Mouse (Mus musculus) liver, postnatal 0 days (tissue): ENCODE measurements at regions not wholly inside any gene's neighbourhood (a gene's known extent, or its start where the extent isn't known, plus 50 kb on each side); places are given as distances from the start of the nearest gene placed in this dataset.

Experiments used
- ATAC-seq: fragments of 200-750 bp; cut with Nextera tagmentation; 2 replicates; pipeline ENCODE4 v1.8.0; 2017; ENCODE audit warnings: mild to moderate bottlenecking, moderate library complexity
- DNase-seq: peaks from one replicate; pipeline ENCODE4 v3.0.0-alpha.2; 2016
- H3K27ac ChIP-seq: fragments of 300-500 bp; sonication (generic); 2 replicates; pipeline ENCODE4 v1.5.1; 2014; ENCODE audit warnings: antibody characterized with exemption, moderate library complexity, mild to moderate bottlenecking, low read depth
- H3K27me3 ChIP-seq: fragments of 300-500 bp; sonication (generic); 2 replicates; pipeline ENCODE4 v1.6.1; 2014; ENCODE audit warnings: low read length, control low read depth, mixed read lengths; ENCODE audit not compliant: insufficient read depth
- H3K36me3 ChIP-seq: fragments of 300-500 bp; sonication (generic); replicated peaks from 2 replicates; pipeline ENCODE4 v1.6.1; 2014; ENCODE audit warnings: mild to moderate bottlenecking, control low read depth, low read length, moderate library complexity, mixed read lengths; ENCODE audit not compliant: insufficient read depth
- H3K4me1 ChIP-seq: fragments of 300-500 bp; sonication (generic); 2 replicates; pipeline ENCODE4 v1.6.1; 2014; ENCODE audit warnings: antibody characterized with exemption, mild to moderate bottlenecking, control low read depth; ENCODE audit not compliant: insufficient read depth
- H3K4me2 ChIP-seq: fragments of 300-500 bp; sonication (generic); 2 replicates; pipeline ENCODE4 v1.6.1; 2014; ENCODE audit warnings: low read depth, mild to moderate bottlenecking, low read length, moderate library complexity, mixed read lengths
- H3K4me3 ChIP-seq: fragments of 300-500 bp; sonication (generic); 2 replicates; pipeline ENCODE4 v1.5.1; 2014; ENCODE audit warnings: low read depth, low read length
- H3K9ac ChIP-seq: fragments of 300-500 bp; sonication (generic); replicated peaks from 2 replicates; pipeline ENCODE4 v1.6.1; 2014; ENCODE audit warnings: mild to moderate bottlenecking, moderate library complexity
- H3K9me3 ChIP-seq: fragments of 300-500 bp; sonication (generic); 2 replicates; pipeline ENCODE4 v1.6.1; 2016; ENCODE audit warnings: mild to moderate bottlenecking, control low read depth, low read length, mixed read lengths
- CTCF ChIP-seq: sonication (generic); IDR thresholded peaks from 2 replicates; pipeline ENCODE4 v1.5.1; 2016; ENCODE audit warnings: antibody characterized with exemption, low read depth
- EP300 ChIP-seq: IDR thresholded peaks from 2 replicates; pipeline ENCODE4 v1.6.1; 2016; ENCODE audit warnings: antibody characterized with exemption, low read depth, mild to moderate bottlenecking
- WGBS: fragments of 180-500 bp; shearing (Covaris S2); extraction: QIAGEN DNeasy Blood & Tissue Kit; methylation state at CpG from one replicate; pipeline ENCODE4 v1.1.7; 2014; ENCODE audit not compliant: insufficient replicate concordance; 5-methylcytosine and 5-hydroxymethylcytosine counted together

DNA sequence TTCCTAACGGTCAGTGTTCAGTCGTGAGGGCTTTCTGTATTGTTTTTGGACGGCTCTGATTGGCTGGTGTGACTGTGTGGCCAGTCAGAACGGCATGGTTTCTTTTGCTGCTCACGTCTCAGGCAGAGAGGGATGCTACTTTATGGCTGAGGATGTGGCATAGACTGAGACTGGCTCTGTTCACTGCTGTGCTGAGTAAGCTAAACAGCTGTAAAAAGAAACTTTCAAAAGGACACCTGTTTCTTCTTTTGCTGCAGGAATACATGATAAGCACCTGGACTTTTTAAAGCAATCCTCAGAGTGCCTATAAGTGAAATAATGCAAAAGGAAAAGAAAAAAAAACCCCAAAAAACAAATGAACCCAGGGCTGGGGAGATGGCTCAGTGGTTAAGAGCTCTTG, 113.7 kb upstream of the Klf14 start:
- TF ChIP-seq CTCF (no peak), EP300 (no peak)

DNA sequence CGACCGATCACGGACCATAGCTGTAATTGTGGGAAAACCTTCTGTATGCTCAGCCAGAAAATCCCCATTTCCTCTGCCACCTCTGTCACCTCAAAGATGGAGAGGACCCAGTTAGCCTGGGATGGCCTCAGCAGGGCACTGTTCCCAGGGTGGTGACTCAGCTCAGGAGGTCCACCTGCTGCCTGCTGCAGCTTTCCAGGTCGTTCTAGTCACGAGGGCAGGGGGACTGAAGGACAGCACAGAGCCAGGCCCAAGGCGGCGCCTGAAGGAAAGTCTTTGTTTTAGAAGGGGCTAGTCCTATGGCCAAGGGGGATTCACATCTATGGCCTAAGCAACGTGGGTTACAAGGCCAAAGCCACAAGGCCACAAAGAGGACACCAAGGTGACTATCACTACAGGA, 114.5 kb upstream of the Klf14 start:
- H3K27ac ChIP-seq: no peak overlapping the region
- H3K4me3 ChIP-seq: no peak overlapping the region
- H3K27me3 ChIP-seq: no peaks in the 10 kb centered on the region
- H3K9me3 ChIP-seq: no peaks in the 10 kb centered on the region
- H3K36me3 ChIP-seq: peaks cover 3% of the 10 kb centered on the region; the same call in 1 of the 2 replicates
- 77% methylated on average over 8 of the region's 8 CpGs for WGBS
- no peak for DNase-seq
- no peak overlapping the region for H3K9ac ChIP-seq
- TF ChIP-seq CTCF (no peak), EP300 (no peak)
- no peak for ATAC-seq
- peaks cover under 1% of the 10 kb centered on the region for H3K4me1 ChIP-seq
- no peak overlapping the region for H3K4me2 ChIP-seq

More for the DNA sequence above, 113.7 kb upstream of the Klf14 start:
- DNase-seq: no peak
- peaks cover 3% of the 10 kb centered on the region; the same call in 1 of the 2 replicates for H3K36me3 ChIP-seq
- H3K27ac ChIP-seq: no peak overlapping the region
- no peak overlapping the region for H3K4me3 ChIP-seq
- no peaks in the 10 kb centered on the region for H3K9me3 ChIP-seq
- no peaks in the 10 kb centered on the region for H3K27me3 ChIP-seq
- WGBS: 59% methylated on average over 5 of the region's 5 CpGs
- H3K9ac ChIP-seq: no peak overlapping the region
- peaks cover 1% of the 10 kb centered on the region for H3K4me1 ChIP-seq
- no peak overlapping the region for H3K4me2 ChIP-seq
- ATAC-seq: no peak

DNA sequence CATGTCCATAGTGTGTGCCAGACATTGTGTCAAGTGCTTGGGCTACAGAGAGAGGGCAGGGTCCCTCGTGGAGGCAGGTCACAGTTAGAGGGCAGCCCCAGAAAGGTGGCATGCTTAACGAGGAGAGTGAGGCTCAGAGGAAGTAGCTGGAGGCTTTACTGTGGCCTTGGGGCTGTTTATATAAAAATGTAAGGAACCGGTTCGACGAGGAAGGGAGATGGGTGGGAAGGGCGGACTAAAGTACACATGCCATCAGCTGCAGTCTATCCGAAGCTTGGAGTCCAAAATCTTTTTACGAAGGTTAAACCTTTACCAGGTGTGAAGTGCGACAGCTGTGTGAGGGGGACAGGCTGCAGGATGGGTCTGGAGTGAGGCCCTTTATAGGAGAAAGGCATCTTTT, 115.5 kb upstream of the Klf14 start:
- ATAC-seq (no peak), DNase-seq (no peak)
- no peaks in the 10 kb centered on the region for H3K27me3 ChIP-seq
- no peak overlapping the region for H3K4me3 ChIP-seq
- WGBS: 72% methylated on average over 9 of the region's 9 CpGs
- no peak overlapping the region for H3K27ac ChIP-seq
- peaks cover 6% of the 10 kb centered on the region for H3K4me1 ChIP-seq
- no peak overlapping the region for H3K4me2 ChIP-seq
- peaks cover 3% of the 10 kb centered on the region; the same call in 1 of the 2 replicates for H3K36me3 ChIP-seq
- no peaks in the 10 kb centered on the region for H3K9me3 ChIP-seq
- no peak overlapping the region for H3K9ac ChIP-seq
- TF ChIP-seq EP300 (no peak), CTCF (no peak)

DNA sequence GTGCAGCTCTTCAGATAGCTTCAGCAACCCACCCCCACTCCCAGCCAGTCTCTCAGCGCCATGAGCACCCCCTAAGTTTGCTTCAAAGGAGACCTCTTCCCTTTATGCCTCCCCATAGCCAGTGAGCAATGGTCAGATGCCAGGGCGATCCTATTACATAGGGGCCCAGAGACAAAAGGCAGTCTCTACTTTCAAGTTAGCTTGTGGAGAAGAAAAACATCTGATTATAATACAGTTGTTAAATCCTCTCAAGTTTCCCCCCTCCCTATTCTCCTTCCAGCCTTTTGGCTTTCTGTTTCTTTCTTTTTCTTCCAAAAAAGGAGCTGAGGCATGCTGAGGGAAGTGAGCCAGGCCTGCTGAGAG, 116.3 kb upstream of the Klf14 start:
- WGBS: 69% methylated on average over 2 of the region's 2 CpGs
- Histone ChIP-seq H3K27me3 (no peaks in the 10 kb centered on the region), H3K9ac (no peak overlapping the region), H3K9me3 (no peaks in the 10 kb centered on the region), H3K36me3 (peaks cover 3% of the 10 kb centered on the region; the same call in 1 of the 2 replicates), H3K4me3 (no peak overlapping the region), H3K4me1 (peaks cover 6% of the 10 kb centered on the region), H3K4me2 (no peak overlapping the region), H3K27ac (no peak overlapping the region)
- ATAC-seq (no peak), DNase-seq (no peak)
- TF ChIP-seq EP300 (no peak), CTCF (no peak)

DNA sequence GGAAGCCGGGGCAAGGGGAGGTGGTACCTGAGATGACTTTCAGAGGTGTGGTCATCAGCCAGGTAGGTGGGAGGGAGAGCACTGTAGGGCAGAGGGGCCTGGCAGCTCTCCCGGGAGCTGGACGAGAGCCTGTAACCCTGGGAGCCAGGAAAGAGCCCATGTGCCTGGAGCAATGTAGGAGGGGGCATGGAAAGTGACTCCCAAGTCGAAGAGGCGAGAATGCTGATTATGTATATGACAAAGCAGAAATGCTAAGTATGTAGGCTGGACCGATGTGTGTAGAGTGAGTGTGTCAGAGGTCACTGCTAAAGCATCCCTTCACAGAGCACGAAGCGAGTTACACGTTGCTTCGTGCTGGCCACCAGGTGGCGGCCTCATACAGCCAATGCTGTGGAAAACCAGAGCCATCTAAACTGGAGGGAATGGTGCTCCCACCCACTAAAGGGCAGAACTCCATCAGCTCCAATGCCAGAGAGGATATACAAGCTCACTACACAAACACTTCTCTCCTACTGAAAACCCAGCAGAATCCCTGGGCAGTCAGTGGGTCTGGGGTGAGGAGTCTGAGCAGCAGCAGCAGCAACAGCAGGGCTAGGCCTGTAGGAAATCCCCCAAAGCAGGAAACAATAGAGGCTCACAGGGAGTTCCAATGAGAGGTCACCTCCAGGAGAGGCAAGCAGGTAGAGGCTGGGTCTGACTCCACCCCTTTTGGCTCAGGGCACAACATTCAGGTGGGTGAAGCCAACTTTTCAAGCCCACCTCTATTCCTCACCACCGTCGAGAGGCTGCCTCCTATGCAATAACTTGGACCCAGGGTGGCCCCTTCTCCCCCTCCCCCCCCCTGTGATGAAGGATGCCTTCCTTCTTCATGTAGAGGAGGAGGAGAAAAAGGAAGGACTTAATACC, 116.9 kb upstream of the Klf14 start:
- no peak overlapping the region for H3K4me3 ChIP-seq
- no peaks in the 10 kb centered on the region for H3K9me3 ChIP-seq
- H3K27me3 ChIP-seq: no peaks in the 10 kb centered on the region
- no peak for TF ChIP-seq EP300
- peak; percentile 97 for TF ChIP-seq CTCF
- peaks cover 6% of the 10 kb centered on the region for H3K4me1 ChIP-seq
- DNase-seq: peak; percentile 75
- no peak overlapping the region for H3K9ac ChIP-seq
- H3K4me2 ChIP-seq: no peak overlapping the region
- no peak overlapping the region for H3K27ac ChIP-seq
- 42% methylated on average over 13 of the region's 13 CpGs for WGBS
- ATAC-seq: peak; percentile 81
- peaks cover 5% of the 10 kb centered on the region; the same call in 1 of the 2 replicates for H3K36me3 ChIP-seq

DNA sequence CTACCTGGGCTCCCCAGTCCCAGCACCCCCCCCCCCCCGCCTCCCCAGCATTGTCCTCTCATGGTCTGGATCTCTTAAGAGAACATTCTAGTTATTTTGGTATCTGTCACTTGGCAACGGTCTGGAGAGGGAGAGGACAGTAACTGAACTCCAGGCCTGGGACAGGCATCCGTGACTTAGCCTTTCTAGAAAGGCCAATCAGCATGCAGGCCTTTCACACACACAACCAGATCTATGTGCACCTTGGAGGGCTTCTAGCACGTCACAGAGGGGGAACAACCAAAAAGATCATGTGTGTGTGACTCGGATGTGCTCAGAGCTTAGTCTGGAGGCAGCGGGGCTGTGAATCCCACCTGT, 117.6 kb upstream of the Klf14 start:
- Histone ChIP-seq H3K27ac (no peak overlapping the region), H3K4me1 (peaks cover 6% of the 10 kb centered on the region), H3K9ac (no peak overlapping the region), H3K36me3 (peaks cover 5% of the 10 kb centered on the region; the same call in 1 of the 2 replicates), H3K4me2 (no peak overlapping the region), H3K27me3 (no peaks in the 10 kb centered on the region), H3K9me3 (no peaks in the 10 kb centered on the region), H3K4me3 (no peak overlapping the region)
- ATAC-seq (no peak), DNase-seq (no peak)
- TF ChIP-seq CTCF (no peak), EP300 (no peak)
- 80% methylated on average over 6 of the region's 6 CpGs for WGBS
